Mouse (Mus musculus): ENCODE measurements at regions not wholly inside any gene's neighbourhood (a gene's known extent, or its start where the extent isn't known, plus 50 kb on each side); places are given as distances from the start of the nearest gene placed in this dataset.

DNA sequence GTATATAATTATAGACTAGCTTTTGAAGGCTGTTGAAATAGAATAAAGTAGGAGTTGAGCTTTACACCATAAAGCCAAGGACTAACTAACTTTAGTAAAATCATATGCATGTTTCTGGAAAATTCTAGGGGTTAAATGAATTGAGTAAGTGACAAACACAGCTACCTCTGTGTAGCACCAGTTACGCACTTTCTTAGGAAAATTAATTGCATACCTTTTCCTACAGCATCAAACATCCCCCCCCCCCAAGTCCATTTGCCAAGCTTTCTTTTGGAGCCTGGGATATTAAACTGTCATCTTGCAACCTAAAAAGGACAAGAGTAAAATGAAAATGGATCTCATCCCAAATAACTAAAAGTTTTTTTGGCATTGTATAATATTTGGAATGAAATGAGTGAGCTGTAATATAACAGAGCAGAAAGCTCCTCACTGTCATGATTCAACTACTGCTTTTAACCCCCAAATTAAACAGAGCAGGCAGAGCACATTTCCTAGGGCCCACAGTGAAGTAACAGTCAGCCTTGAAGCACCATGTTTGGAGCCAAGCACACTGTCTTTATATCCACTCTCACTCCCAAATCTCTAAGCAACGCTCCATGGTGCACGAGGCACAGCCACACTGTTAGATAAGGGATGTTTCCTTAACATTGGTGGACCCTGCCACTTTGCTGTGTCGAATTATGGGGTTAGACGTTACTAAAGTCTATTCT, 210.9 kb upstream of the Rgmb start:
- WGBS = 48% methylated on average over 5 of the region's 5 CpGs
- H3K4me1 ChIP-seq (replicated peaks) = no peaks in the 10 kb centered on the region
- no peaks in the 10 kb centered on the region for H3K9me3 ChIP-seq (replicated peaks)
- no peak overlapping the region for H3K9ac ChIP-seq
- no peaks in the 10 kb centered on the region for H3K27me3 ChIP-seq (replicated peaks)
- no peak for ATAC-seq (ENCODE audit: insufficient number of reproducible peaks, low FRiP score)
- no peak overlapping the region for H3K27ac ChIP-seq (ENCODE audit: poor library complexity, severe bottlenecking)
- H3K36me3 ChIP-seq = no peaks in the 10 kb centered on the region
- no peak overlapping the region for H3K4me3 ChIP-seq
- no peak overlapping the region for H3K4me2 ChIP-seq

- Histone ChIP-seq H3K9me3 (replicated peaks) (no peaks in the 10 kb centered on the region), H3K4me3 (no peak overlapping the region), H3K36me3 (no peaks in the 10 kb centered on the region), H3K4me2 (no peak overlapping the region), H3K27me3 (replicated peaks) (no peaks in the 10 kb centered on the region), H3K27ac (ENCODE audit: poor library complexity, severe bottlenecking) (no peak overlapping the region), H3K9ac (no peak overlapping the region), H3K4me1 (replicated peaks) (no peaks in the 10 kb centered on the region)
- WGBS = 85% methylated on average over 4 of the region's 4 CpGs
- ATAC-seq (ENCODE audit: insufficient number of reproducible peaks, low FRiP score) = no peak
Observed at GRCm38 (mm10) chr17:16027989-16028388, 197.2 kb upstream of the Rgmb start.

DNA sequence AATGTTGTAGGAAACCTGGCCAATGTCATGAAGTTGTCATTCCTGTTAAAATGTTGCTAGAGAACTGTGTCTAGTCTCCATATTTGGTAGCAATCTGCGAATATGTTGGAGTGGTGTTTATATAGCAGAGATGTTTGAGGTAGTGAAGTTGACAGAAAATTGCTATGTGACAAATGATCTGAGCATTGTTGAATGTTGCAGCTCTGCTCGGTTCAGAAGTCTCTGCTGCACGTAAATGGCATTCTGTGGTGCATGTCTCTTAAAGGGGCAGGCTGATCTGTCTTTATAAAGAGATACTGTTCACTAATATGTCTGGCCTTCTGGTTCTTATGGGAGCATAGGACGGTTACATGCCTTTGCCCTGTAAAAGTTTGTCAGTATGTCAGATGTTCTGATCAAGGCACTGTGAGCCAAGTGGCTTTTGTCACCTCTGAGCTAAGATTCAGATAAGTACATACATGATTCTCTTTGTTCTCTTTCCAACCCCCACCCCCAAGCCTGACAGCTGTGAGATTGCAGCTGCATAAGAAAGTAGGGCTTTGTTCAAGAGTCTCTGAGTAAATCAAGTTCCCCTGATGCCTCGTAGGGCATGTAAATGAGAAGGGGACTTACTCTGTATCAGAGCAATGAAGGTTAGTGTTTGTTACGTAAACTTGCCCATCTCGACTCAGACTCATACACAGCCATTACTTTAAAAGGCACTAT, 174.2 kb upstream of the Rgmb start:
- no peak overlapping the region for H3K9ac ChIP-seq
- H3K27me3 ChIP-seq (replicated peaks) = no peaks in the 10 kb centered on the region
- no peak overlapping the region for H3K4me3 ChIP-seq
- no peak overlapping the region for H3K4me2 ChIP-seq
- WGBS = 28% methylated on average over 7 of the region's 7 CpGs
- no peaks in the 10 kb centered on the region for H3K9me3 ChIP-seq (replicated peaks)
- H3K4me1 ChIP-seq (replicated peaks) = peaks cover 6% of the 10 kb centered on the region; the same call in 1 of the 2 replicates
- H3K27ac ChIP-seq (ENCODE audit: poor library complexity, severe bottlenecking) = no peak overlapping the region
- peak; percentile 48; the same call in 1 of the 2 replicates for ATAC-seq (ENCODE audit: insufficient number of reproducible peaks, low FRiP score)
- no peaks in the 10 kb centered on the region for H3K36me3 ChIP-seq

- Histone ChIP-seq H3K27ac (ENCODE audit: poor library complexity, severe bottlenecking) (no peak overlapping the region), H3K9me3 (replicated peaks) (no peaks in the 10 kb centered on the region), H3K4me1 (replicated peaks) (peaks cover 6% of the 10 kb centered on the region; the same call in 1 of the 2 replicates), H3K4me2 (no peak overlapping the region), H3K4me3 (no peak overlapping the region), H3K27me3 (replicated peaks) (no peaks in the 10 kb centered on the region), H3K9ac (no peak overlapping the region), H3K36me3 (no peaks in the 10 kb centered on the region)
- 78% methylated on average over 4 of the region's 4 CpGs for WGBS
- ATAC-seq (ENCODE audit: insufficient number of reproducible peaks, low FRiP score) = no peak
Observed at GRCm38 (mm10) chr17:16004002-16004401, 173.2 kb upstream of the Rgmb start.

DNA sequence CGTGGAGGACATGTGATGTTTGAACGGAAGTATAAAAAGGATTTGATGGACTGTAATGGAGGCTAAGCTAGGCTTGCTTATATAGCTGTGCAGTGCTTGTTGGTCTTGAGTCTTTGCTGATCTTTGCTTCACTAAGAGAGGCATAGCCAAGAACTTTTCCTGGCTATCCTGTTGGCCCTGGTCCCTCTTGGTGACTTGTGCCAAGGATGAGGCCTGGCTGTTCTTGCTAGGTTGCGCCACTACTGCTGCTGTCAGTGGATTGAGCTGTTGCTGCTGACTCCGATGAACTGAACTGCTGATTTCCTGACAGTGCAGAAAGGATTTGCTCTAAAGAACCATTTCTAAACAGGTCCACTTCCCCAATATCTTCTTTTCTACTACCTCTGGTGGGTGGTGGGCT, 167.9 kb upstream of the Rgmb start:
- no peak overlapping the region for H3K9ac ChIP-seq
- 89% methylated on average over 4 of the region's 4 CpGs for WGBS
- H3K4me3 ChIP-seq = no peak overlapping the region
- H3K4me1 ChIP-seq (replicated peaks) = peaks cover 9% of the 10 kb centered on the region
- H3K9me3 ChIP-seq (replicated peaks) = peaks cover 5% of the 10 kb centered on the region; the same call in 1 of the 2 replicates
- ATAC-seq (ENCODE audit: insufficient number of reproducible peaks, low FRiP score) = no peak
- no peaks in the 10 kb centered on the region for H3K36me3 ChIP-seq
- H3K4me2 ChIP-seq = no peak overlapping the region
- no peaks in the 10 kb centered on the region for H3K27me3 ChIP-seq (replicated peaks)
- H3K27ac ChIP-seq (ENCODE audit: poor library complexity, severe bottlenecking) = no peak overlapping the region

DNA sequence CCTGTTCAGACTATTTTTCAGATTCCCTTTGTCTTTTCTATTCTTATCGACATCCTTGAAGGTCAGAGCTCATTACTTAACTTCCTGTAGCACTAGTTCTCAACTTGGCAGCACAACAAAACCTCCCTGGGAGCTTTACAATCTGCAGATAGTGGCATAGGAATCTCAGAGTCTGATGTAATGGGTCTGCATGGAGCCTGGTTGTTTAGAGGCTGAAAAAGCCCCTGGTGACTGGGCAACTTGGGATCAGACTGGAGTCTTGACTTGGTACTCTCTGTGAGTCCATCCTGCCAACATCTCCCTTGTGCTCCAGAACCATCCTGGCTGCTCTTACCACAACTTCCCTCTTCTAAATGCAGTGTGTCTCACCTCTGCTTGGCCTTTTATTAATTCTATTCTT, 166.4 kb upstream of the Rgmb start:
- peaks cover 13% of the 10 kb centered on the region for H3K4me1 ChIP-seq (replicated peaks)
- H3K9me3 ChIP-seq (replicated peaks) = peaks cover 5% of the 10 kb centered on the region; the same call in 1 of the 2 replicates
- H3K27ac ChIP-seq (ENCODE audit: poor library complexity, severe bottlenecking) = peak overlapping the region; percentile 33; the same call in 1 of the 2 replicates
- H3K4me3 ChIP-seq = no peak overlapping the region
- ATAC-seq (ENCODE audit: insufficient number of reproducible peaks, low FRiP score) = peak; percentile 67
- WGBS = 17% methylated on average over 1 of the region's 1 CpGs
- no peaks in the 10 kb centered on the region for H3K36me3 ChIP-seq
- no peaks in the 10 kb centered on the region for H3K27me3 ChIP-seq (replicated peaks)
- no peak overlapping the region for H3K4me2 ChIP-seq
- H3K9ac ChIP-seq = no peak overlapping the region

GRCm38 (mm10) chr17:15995493-15995892, 164.7 kb upstream of the Rgmb start:
- H3K27ac ChIP-seq (ENCODE audit: poor library complexity, severe bottlenecking) = no peak overlapping the region
- H3K9me3 ChIP-seq (replicated peaks) = peaks cover 5% of the 10 kb centered on the region; the same call in 1 of the 2 replicates
- no peaks in the 10 kb centered on the region for H3K27me3 ChIP-seq (replicated peaks)
- WGBS = 70% methylated on average over 1 of the region's 1 CpGs
- H3K4me3 ChIP-seq = no peak overlapping the region
- H3K4me1 ChIP-seq (replicated peaks) = peaks cover 13% of the 10 kb centered on the region
- H3K9ac ChIP-seq = no peak overlapping the region
- ATAC-seq (ENCODE audit: insufficient number of reproducible peaks, low FRiP score) = no peak
- no peaks in the 10 kb centered on the region for H3K36me3 ChIP-seq
- H3K4me2 ChIP-seq = no peak overlapping the region

DNA sequence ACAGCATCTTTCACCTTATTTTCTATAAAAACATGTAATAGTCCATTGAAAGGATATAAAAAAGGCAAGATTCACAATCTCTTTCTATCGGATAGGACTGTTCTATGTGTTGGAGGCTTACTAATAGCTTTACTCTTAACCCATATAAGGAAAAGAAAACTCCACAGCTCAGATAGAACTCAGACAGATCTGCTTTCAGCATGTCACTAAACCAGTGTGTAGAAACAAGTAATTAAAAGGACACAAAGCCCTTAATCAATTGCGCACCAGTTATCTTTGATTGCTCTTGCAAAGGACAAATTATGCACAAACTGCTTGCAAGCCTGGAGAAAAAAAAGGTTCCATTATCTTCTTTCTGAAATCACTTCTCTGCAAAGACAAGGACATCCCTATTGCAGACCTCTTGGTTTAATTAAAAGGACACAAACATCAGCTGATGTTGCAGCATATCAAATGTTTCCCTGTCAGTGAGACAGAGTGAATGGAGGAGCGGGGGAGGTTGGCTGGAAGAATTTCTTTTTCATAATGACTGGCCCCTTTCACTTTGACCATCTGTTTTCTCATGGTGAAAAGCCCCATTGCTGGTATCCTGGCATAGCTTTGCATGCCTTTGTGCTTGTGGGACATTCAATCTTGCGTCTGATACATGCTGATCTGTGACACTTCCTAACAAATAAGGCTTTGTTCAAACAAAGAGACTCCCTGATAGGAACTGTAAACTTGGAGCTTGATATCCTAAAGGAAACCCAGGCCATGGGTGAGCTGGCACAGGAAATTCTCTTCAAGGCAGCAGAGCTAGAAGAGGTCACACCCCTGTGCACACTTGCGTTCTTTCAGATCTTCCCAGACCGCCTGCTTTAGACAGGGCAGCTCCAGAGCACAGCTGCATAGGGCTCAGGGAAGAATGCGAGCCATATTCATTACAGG, 162.8 kb upstream of the Rgmb start:
- peak overlapping the region; percentile 57 for H3K27ac ChIP-seq (ENCODE audit: poor library complexity, severe bottlenecking)
- no peak overlapping the region for H3K4me3 ChIP-seq
- no peak overlapping the region for H3K9ac ChIP-seq
- ATAC-seq (ENCODE audit: insufficient number of reproducible peaks, low FRiP score) = peak; percentile 73; the same call in 1 of the 2 replicates
- H3K4me1 ChIP-seq (replicated peaks) = peaks cover 13% of the 10 kb centered on the region
- 34% methylated on average over 7 of the region's 7 CpGs for WGBS
- peaks cover 2% of the 10 kb centered on the region; the same call in 1 of the 2 replicates for H3K9me3 ChIP-seq (replicated peaks)
- H3K36me3 ChIP-seq = no peaks in the 10 kb centered on the region
- H3K27me3 ChIP-seq (replicated peaks) = no peaks in the 10 kb centered on the region
- H3K4me2 ChIP-seq = no peak overlapping the region

GRCm38 (mm10) chr17:15991916-15992315, 161.1 kb upstream of the Rgmb start:
- no peak overlapping the region for H3K4me2 ChIP-seq
- H3K9ac ChIP-seq = no peak overlapping the region
- no peak for ATAC-seq (ENCODE audit: insufficient number of reproducible peaks, low FRiP score)
- no peak overlapping the region for H3K27ac ChIP-seq (ENCODE audit: poor library complexity, severe bottlenecking)
- H3K9me3 ChIP-seq (replicated peaks) = no peaks in the 10 kb centered on the region
- H3K4me3 ChIP-seq = no peak overlapping the region
- peaks cover 10% of the 10 kb centered on the region for H3K4me1 ChIP-seq (replicated peaks)
- 64% methylated on average over 5 of the region's 5 CpGs for WGBS
- no peaks in the 10 kb centered on the region for H3K36me3 ChIP-seq
- H3K27me3 ChIP-seq (replicated peaks) = no peaks in the 10 kb centered on the region

- no peak overlapping the region for H3K9ac ChIP-seq
- 26% methylated on average over 6 of the region's 6 CpGs for WGBS
- no peaks in the 10 kb centered on the region for H3K9me3 ChIP-seq (replicated peaks)
- no peak overlapping the region for H3K4me2 ChIP-seq
- no peaks in the 10 kb centered on the region for H3K36me3 ChIP-seq
- peaks cover 10% of the 10 kb centered on the region for H3K4me1 ChIP-seq (replicated peaks)
- H3K27ac ChIP-seq (ENCODE audit: poor library complexity, severe bottlenecking) = no peak overlapping the region
- ATAC-seq (ENCODE audit: insufficient number of reproducible peaks, low FRiP score) = no peak
- H3K27me3 ChIP-seq (replicated peaks) = no peaks in the 10 kb centered on the region
- no peak overlapping the region for H3K4me3 ChIP-seq
Observed at GRCm38 (mm10) chr17:15990303-15990702, 159.5 kb upstream of the Rgmb start.

GRCm38 (mm10) chr17:15981558-15981957, 150.7 kb upstream of the Rgmb start:
- no peaks in the 10 kb centered on the region for H3K9me3 ChIP-seq (replicated peaks)
- WGBS = 62% methylated on average over 2 of the region's 2 CpGs
- no peak for ATAC-seq (ENCODE audit: insufficient number of reproducible peaks, low FRiP score)
- H3K27ac ChIP-seq (ENCODE audit: poor library complexity, severe bottlenecking) = no peak overlapping the region
- no peak overlapping the region for H3K9ac ChIP-seq
- no peaks in the 10 kb centered on the region for H3K36me3 ChIP-seq
- no peak overlapping the region for H3K4me2 ChIP-seq
- no peaks in the 10 kb centered on the region for H3K4me1 ChIP-seq (replicated peaks)
- H3K27me3 ChIP-seq (replicated peaks) = no peaks in the 10 kb centered on the region
- no peak overlapping the region for H3K4me3 ChIP-seq
